Mouse (Mus musculus) midbrain, embryonic 14.5 days (tissue): ENCODE results near the gene Ttc14. TPM values are rescaled to one million over a fixed set of nuclear protein-coding genes. Genes with fewer than 3 reads are reported as not detected.

Source experiments
- ATAC-seq: fragments of 200-750 bp; cut with Nextera tagmentation; 2 replicates; pipeline ENCODE4 v1.8.0; 2017; ENCODE audit warnings: moderate number of reproducible peaks, moderate library complexity; ENCODE audit not compliant: low FRiP score, low TSS enrichment
- DNase-seq: peaks from one replicate; pipeline ENCODE4 v3.0.0-alpha.2; 2015
- H3K27ac ChIP-seq: fragments of 300-500 bp; sonication (generic); replicated peaks from 2 replicates; pipeline ENCODE4 v1.5.1; 2014; ENCODE audit warnings: mild to moderate bottlenecking, low read depth, low read length, moderate library complexity
- H3K27me3 ChIP-seq: fragments of 300-500 bp; sonication (generic); 2 replicates; pipeline ENCODE4 v1.6.1; 2014; ENCODE audit warnings: low read length, control low read depth, mixed read lengths; ENCODE audit not compliant: control insufficient read depth, insufficient read depth
- H3K36me3 ChIP-seq: fragments of 300-500 bp; sonication (generic); 2 replicates; pipeline ENCODE4 v1.6.1; 2014; ENCODE audit warnings: low read length, control low read depth; ENCODE audit not compliant: control insufficient read depth, insufficient read depth
- H3K4me1 ChIP-seq: fragments of 300-500 bp; sonication (generic); 2 replicates; pipeline ENCODE4 v1.6.1; 2014; ENCODE audit warnings: mild to moderate bottlenecking, antibody characterized with exemption, low read length, control low read depth; ENCODE audit not compliant: control insufficient read depth, insufficient read depth
- H3K4me2 ChIP-seq: fragments of 300-500 bp; sonication (generic); 2 replicates; pipeline ENCODE4 v1.6.1; 2014; ENCODE audit warnings: mild to moderate bottlenecking, low read length, moderate library complexity
- H3K4me3 ChIP-seq: fragments of 300-500 bp; sonication (generic); replicated peaks from 2 replicates; pipeline ENCODE4 v1.5.1; 2014; ENCODE audit warnings: low read depth, low read length
- H3K9ac ChIP-seq: fragments of 300-500 bp; sonication (generic); replicated peaks from 2 replicates; pipeline ENCODE4 v1.6.1; 2014; ENCODE audit warnings: mild to moderate bottlenecking, low read length, moderate library complexity
- H3K9me3 ChIP-seq: fragments of 300-500 bp; sonication (generic); 2 replicates; pipeline ENCODE4 v1.6.1; 2016; ENCODE audit warnings: low read length, control low read depth, mixed read lengths; ENCODE audit not compliant: control insufficient read depth
- WGBS: fragments of 180-500 bp; shearing (Covaris S2); extraction: QIAGEN DNeasy Blood & Tissue Kit; methylation state at CpG from one replicate; pipeline ENCODE4 v1.1.7; 2014; 5-methylcytosine and 5-hydroxymethylcytosine counted together
- polyA plus RNA-seq: library from polyadenylated mRNA; unstranded; fragments of >200 nt; fragmentation: Nextera tagmentation; extraction: Ambion mirVana; gene quantifications from 2 replicates; pipeline ENCODE4 v1.2.1, GENCODE M21; 2014

The Ttc14 gene
- polyA plus RNA-seq, 1 experiment from 2014 or later = 79.9 TPM

DNA sequence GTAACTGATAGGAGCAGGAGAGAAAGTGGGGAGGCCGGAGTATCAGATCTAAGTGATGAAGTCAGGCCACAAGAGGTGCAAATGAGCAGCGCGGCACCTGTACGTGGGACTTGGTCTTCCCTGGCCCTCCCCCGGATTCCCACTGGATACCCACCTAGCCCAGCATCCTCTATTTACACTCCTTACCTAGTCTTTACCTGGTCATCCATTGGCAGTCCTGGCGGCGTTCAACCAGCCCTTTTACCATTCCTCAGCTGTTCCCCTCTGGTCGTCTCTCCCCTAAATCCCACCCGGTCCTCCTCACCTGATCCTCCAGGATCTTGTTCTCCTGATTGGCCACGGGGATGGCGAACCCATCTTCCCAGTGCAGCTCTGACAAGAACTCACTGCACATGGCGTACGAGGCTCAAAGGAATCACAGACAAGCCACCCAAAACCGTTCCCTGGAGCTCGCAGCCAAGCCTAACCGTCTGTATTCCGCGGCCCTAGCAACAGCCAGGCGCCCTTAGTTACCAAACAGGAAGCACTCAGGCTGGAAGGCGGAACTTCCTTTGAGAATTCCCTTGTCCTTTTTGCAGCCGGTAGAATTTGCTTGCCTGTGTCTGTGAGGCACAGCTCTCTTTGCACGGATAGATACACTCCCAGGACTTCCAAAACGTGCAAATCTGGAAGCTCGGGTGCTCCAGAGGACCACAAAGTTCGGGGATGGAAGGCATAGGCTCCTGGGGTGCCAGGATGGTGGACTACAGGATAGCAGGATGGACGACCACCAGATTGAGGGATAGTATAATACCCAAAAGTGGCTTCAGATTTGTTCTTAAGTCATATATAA is 44.4 kb downstream of the Ttc14 start, which contains the start of gene Ccdc39:
TSS of gene Ccdc39 (minus strand) at position 510 of the 832 bp plus-strand sequence.
- DNase-seq (peak; percentile 93), ATAC-seq (peak; percentile 90)
- Histone ChIP-seq H3K27me3 (no peaks in the 10 kb centered on the region), H3K27ac (peak within 1 kb of the TSS; percentile 80), H3K4me1 (peaks cover 10% of the 10 kb centered on the region; the same call in 1 of the 2 replicates), H3K4me2 (peak within 1 kb of the TSS; percentile 86), H3K4me3 (peak within 1 kb of the TSS; percentile 65), H3K9me3 (no peaks in the 10 kb centered on the region), H3K9ac (peak within 1 kb of the TSS; percentile 72), H3K36me3 (no peaks in the 10 kb centered on the region)
- WGBS = 4% methylated on average over 26 of the region's 26 CpGs

GRCm38 (mm10) chr3:33846639-33847038 is 47.0 kb downstream of the Ttc14 start:
- Histone ChIP-seq H3K4me1 (peaks cover 10% of the 10 kb centered on the region; the same call in 1 of the 2 replicates), H3K4me3 (no peak overlapping the region), H3K27me3 (no peaks in the 10 kb centered on the region), H3K9ac (no peak overlapping the region), H3K27ac (no peak overlapping the region), H3K4me2 (no peak overlapping the region), H3K36me3 (no peaks in the 10 kb centered on the region), H3K9me3 (no peaks in the 10 kb centered on the region)
- ATAC-seq = no peak
- DNase-seq = no peak
- 87% methylated on average over 6 of the region's 6 CpGs for WGBS

DNA sequence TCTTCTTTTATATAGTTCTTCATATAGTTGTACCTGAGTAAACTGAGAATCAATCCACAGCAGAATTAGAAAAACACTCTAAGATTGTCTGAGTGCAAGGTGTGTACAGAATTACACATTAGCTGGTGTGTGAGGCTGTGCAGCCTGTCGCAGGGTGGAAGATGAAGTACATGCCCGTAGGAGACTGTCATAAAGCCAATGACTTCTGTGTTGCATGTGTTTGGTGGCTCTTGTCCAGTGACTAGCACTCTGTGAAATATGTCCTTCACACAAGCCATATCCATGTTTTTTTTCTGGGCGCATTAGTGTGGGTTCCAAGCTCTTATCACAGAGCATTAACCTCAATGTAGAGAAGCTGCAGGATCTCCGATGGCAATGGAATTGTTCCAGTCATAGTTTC is 51.2 kb downstream of the Ttc14 start:
- Histone ChIP-seq H3K9ac (no peak overlapping the region), H3K4me1 (no peaks in the 10 kb centered on the region), H3K27ac (no peak overlapping the region), H3K36me3 (no peaks in the 10 kb centered on the region), H3K27me3 (no peaks in the 10 kb centered on the region), H3K9me3 (no peaks in the 10 kb centered on the region), H3K4me3 (no peak overlapping the region), H3K4me2 (no peak overlapping the region)
- DNase-seq (no peak), ATAC-seq (no peak)
- 93% methylated on average over 4 of the region's 4 CpGs for WGBS

DNA sequence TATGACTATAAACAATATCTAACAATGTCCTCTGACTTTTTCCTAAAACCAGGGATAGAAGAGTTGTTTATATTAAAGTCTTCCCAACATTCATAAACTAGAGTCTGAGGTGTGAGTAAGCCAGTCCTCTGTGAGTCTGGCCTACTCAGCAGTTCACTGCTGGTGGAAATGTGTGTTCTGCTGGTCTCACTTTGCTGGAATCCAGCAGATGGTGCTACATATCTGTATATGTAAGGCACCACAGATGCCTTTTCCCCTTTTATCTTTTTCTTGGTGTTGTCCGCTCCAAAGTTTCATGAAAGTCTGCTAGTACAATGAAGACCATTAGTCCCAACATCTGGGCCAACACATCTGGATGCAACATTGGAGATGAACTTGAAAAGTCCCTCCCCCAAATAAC is 53.4 kb downstream of the Ttc14 start:
- no peak for ATAC-seq
- no peak overlapping the region for H3K27ac ChIP-seq
- H3K9me3 ChIP-seq = no peaks in the 10 kb centered on the region
- H3K36me3 ChIP-seq = no peaks in the 10 kb centered on the region
- no peak overlapping the region for H3K9ac ChIP-seq
- no peak overlapping the region for H3K4me3 ChIP-seq
- H3K4me2 ChIP-seq = no peak overlapping the region
- 60% methylated on average over 1 of the region's 1 CpGs for WGBS
- no peaks in the 10 kb centered on the region for H3K27me3 ChIP-seq
- H3K4me1 ChIP-seq = no peaks in the 10 kb centered on the region
- peak; percentile 62 for DNase-seq

- H3K4me3 ChIP-seq = no peak overlapping the region
- no peak overlapping the region for H3K27ac ChIP-seq
- H3K9me3 ChIP-seq = no peaks in the 10 kb centered on the region
- no peak overlapping the region for H3K4me2 ChIP-seq
- no peaks in the 10 kb centered on the region for H3K4me1 ChIP-seq
- WGBS = 93% methylated on average over 3 of the region's 3 CpGs
- H3K9ac ChIP-seq = no peak overlapping the region
- DNase-seq (no peak), ATAC-seq (no peak)
- H3K36me3 ChIP-seq = no peaks in the 10 kb centered on the region
- no peaks in the 10 kb centered on the region for H3K27me3 ChIP-seq
Observed at GRCm38 (mm10) chr3:33858939-33859338, 59.3 kb downstream of the Ttc14 start.

GRCm38 (mm10) chr3:33864000-33864540 is 64.4 kb downstream of the Ttc14 start:
- Histone ChIP-seq H3K9ac (no peak overlapping the region), H3K4me1 (no peaks in the 10 kb centered on the region), H3K9me3 (no peaks in the 10 kb centered on the region), H3K4me2 (no peak overlapping the region), H3K36me3 (no peaks in the 10 kb centered on the region), H3K27ac (no peak overlapping the region), H3K4me3 (no peak overlapping the region), H3K27me3 (no peaks in the 10 kb centered on the region)
- ATAC-seq = no peak
- DNase-seq = no peak

Other genes with a start within 250 kb of the Ttc14 start
- gene Ccdc39, start 44.5 kb downstream of the Ttc14 start, polyA plus RNA-seq = 16.8 and 16.9 TPM in 2 replicates
- 39.8 and 44.3 TPM in 2 replicates for gene Fxr1, start 220.1 kb downstream of the Ttc14 start, polyA plus RNA-seq